Mouse (Mus musculus) myocyte (in vitro differentiated cells): ENCODE results near the gene Polr1a.

Source experiments
- CEBPB ChIP-seq: IDR thresholded peaks from 2 replicates; pipeline ENCODE4 v1.6.1; 2011; ENCODE audit warnings: mild to moderate bottlenecking, moderate library complexity; ENCODE audit not compliant: poor library complexity, insufficient read depth, severe bottlenecking
- E2F4 ChIP-seq: IDR thresholded peaks from one replicate; pipeline ENCODE4 v1.6.1; 2011; ENCODE audit warnings: mild to moderate bottlenecking, control low read depth, moderate library complexity; ENCODE audit not compliant: insufficient read depth
- MAX ChIP-seq: IDR thresholded peaks from one replicate; pipeline ENCODE4 v1.6.1; 2011; ENCODE audit warnings: low read depth, mild to moderate bottlenecking, control low read depth
- MYOD1 ChIP-seq, 3 experiments: IDR thresholded peaks; one replicate each; pipeline ENCODE4 v1.6.1; 2011; ENCODE audit warnings: control low read depth in 2 of 3, low read depth in 2 of 3, mild to moderate bottlenecking in 2 of 3, moderate library complexity in 1 of 3; ENCODE audit not compliant: insufficient read length in 2 of 3, control insufficient read depth in 1 of 3
- POLR2A ChIP-seq: IDR thresholded peaks from one replicate; pipeline ENCODE4 v1.6.1; 2011; ENCODE audit warnings: low read depth, mild to moderate bottlenecking, control low read depth, moderate library complexity; ENCODE audit not compliant: insufficient read length
- POLR2AphosphoS2 ChIP-seq: IDR thresholded peaks from one replicate; pipeline ENCODE4 v1.6.1; 2011; ENCODE audit warnings: low read depth, control low read depth; ENCODE audit not compliant: insufficient read length
- REST ChIP-seq: IDR thresholded peaks from one replicate; pipeline ENCODE4 v1.6.1; 2011; ENCODE audit warnings: mild to moderate bottlenecking, control low read depth, moderate library complexity; ENCODE audit not compliant: insufficient read depth, insufficient read length
- TCF12 ChIP-seq: IDR thresholded peaks from one replicate; pipeline ENCODE4 v1.6.1; 2011; ENCODE audit warnings: mild to moderate bottlenecking, control low read depth; ENCODE audit not compliant: poor library complexity, insufficient read depth, severe bottlenecking
- TCF3 ChIP-seq: IDR thresholded peaks from one replicate; pipeline ENCODE4 v1.6.1; 2011; ENCODE audit warnings: low read depth, control low read depth; ENCODE audit not compliant: insufficient read length
- USF1 ChIP-seq: IDR thresholded peaks from one replicate; pipeline ENCODE4 v1.6.1; 2011; ENCODE audit warnings: low read depth, mild to moderate bottlenecking, control low read depth, moderate library complexity

GRCm38 (mm10) chr6:71970154-71970553 is 61.3 kb downstream of the Polr1a start:
- TF ChIP-seq CEBPB (no peak), POLR2A (no peak), MAX (no peak), USF1 (no peak), MYOD1 (IDR thresholded peaks at IDR 0.05; ENCODE audit: control insufficient read depth in 1 of 3, insufficient read length in 2 of 3, low read depth in 2 of 3) (peak in 2 of 3 experiments; percentile 53 to 76), REST (no peak), E2F4 (no peak), TCF12 (no peak), POLR2AphosphoS2 (no peak), TCF3 (no peak)
